Mouse (Mus musculus) hindbrain, postnatal 0 days (tissue): ENCODE measurements around the gene Cldn14. TPM values are rescaled to one million over a fixed set of nuclear protein-coding genes. Genes with fewer than 3 reads are reported as not detected.

Source experiments
- ATAC-seq: fragments of 200-750 bp; cut with Nextera tagmentation; 2 replicates; pipeline ENCODE4 v1.8.0; 2017; ENCODE audit warnings: mild to moderate bottlenecking, moderate TSS enrichment, moderate library complexity
- DNase-seq: peaks from one replicate; pipeline ENCODE4 v3.0.0-alpha.2; 2015; ENCODE audit warnings: low spot score
- H3K27ac ChIP-seq: fragments of 300-500 bp; sonication (generic); 2 replicates; pipeline ENCODE4 v1.5.1; 2014; ENCODE audit warnings: mild to moderate bottlenecking
- H3K27me3 ChIP-seq: fragments of 300-500 bp; sonication (generic); 2 replicates; pipeline ENCODE4 v1.6.1; 2014; ENCODE audit warnings: low read length, mixed read lengths; ENCODE audit not compliant: insufficient read depth
- H3K36me3 ChIP-seq: fragments of 300-500 bp; sonication (generic); 2 replicates; pipeline ENCODE4 v1.6.1; 2014; ENCODE audit warnings: low read length, mixed read lengths; ENCODE audit not compliant: insufficient read depth
- H3K4me1 ChIP-seq: fragments of 300-500 bp; sonication (generic); 2 replicates; pipeline ENCODE4 v1.6.1; 2014; ENCODE audit warnings: antibody characterized with exemption, low read length, mixed read lengths; ENCODE audit not compliant: insufficient read depth
- H3K4me2 ChIP-seq: fragments of 300-500 bp; sonication (generic); 2 replicates; pipeline ENCODE4 v1.6.1; 2014; ENCODE audit warnings: low read depth, mild to moderate bottlenecking, low read length, moderate library complexity, mixed read lengths
- H3K4me3 ChIP-seq: fragments of 300-500 bp; sonication (generic); 2 replicates; pipeline ENCODE4 v1.5.1; 2014; ENCODE audit warnings: low read length
- H3K9ac ChIP-seq: fragments of 300-500 bp; sonication (generic); replicated peaks from 2 replicates; pipeline ENCODE4 v1.6.1; 2014; ENCODE audit warnings: mild to moderate bottlenecking, low read length, moderate library complexity, mixed read lengths
- H3K9me3 ChIP-seq: fragments of 300-500 bp; sonication (generic); 2 replicates; pipeline ENCODE4 v1.6.1; 2016; ENCODE audit warnings: low read length, mixed read lengths
- CTCF ChIP-seq: IDR thresholded peaks from 2 replicates; pipeline ENCODE4 v1.5.1; 2016; ENCODE audit warnings: antibody characterized with exemption, control low read depth, low read depth
- WGBS: fragments of 180-500 bp; shearing (Covaris S2); extraction: QIAGEN DNeasy Blood & Tissue Kit; methylation state at CpG from one replicate; pipeline ENCODE4 v1.1.7; 2014; 5-methylcytosine and 5-hydroxymethylcytosine counted together
- polyA plus RNA-seq: library from polyadenylated mRNA; unstranded; fragments of >200 nt; fragmentation: Nextera tagmentation; extraction: Ambion mirVana; gene quantifications from 2 replicates; pipeline ENCODE4 v1.2.1, GENCODE M21; 2015
- total RNA-seq: library from RNA; depleted of rRNA; stranded (reverse); fragments of >200 nt; gene quantifications from 2 replicates; pipeline ENCODE4 v1.2.3, GENCODE M21; 2014

Gene Cldn14
- total and polyA plus RNA-seq, 2 experiments from 2014 or later: 0.23 TPM; not detected in 1

GRCm38 (mm10) chr16:94010633-94011032, 2.0 kb upstream of the Cldn14 start:
- DNase-seq (no peak), ATAC-seq (no peak)
- WGBS: 84% methylated on average over 3 of the region's 3 CpGs
- Histone ChIP-seq H3K9me3 (no peaks in the 10 kb centered on the region), H3K27me3 (no peaks in the 10 kb centered on the region), H3K27ac (no peak overlapping the region), H3K4me1 (no peaks in the 10 kb centered on the region), H3K36me3 (no peaks in the 10 kb centered on the region), H3K4me2 (no peak overlapping the region), H3K9ac (no peak overlapping the region), H3K4me3 (no peak overlapping the region)
- no peak for TF ChIP-seq CTCF

GRCm38 (mm10) chr16:94010156-94010555, 1.5 kb upstream of the Cldn14 start:
- Histone ChIP-seq H3K4me2 (no peak overlapping the region), H3K36me3 (no peaks in the 10 kb centered on the region), H3K27ac (no peak overlapping the region), H3K4me3 (no peak overlapping the region), H3K4me1 (no peaks in the 10 kb centered on the region), H3K9ac (no peak overlapping the region), H3K9me3 (no peaks in the 10 kb centered on the region), H3K27me3 (no peaks in the 10 kb centered on the region)
- 81% methylated on average over 5 of the region's 5 CpGs for WGBS
- no peak for TF ChIP-seq CTCF
- DNase-seq (no peak), ATAC-seq (no peak)

GRCm38 (mm10) chr16:94009356-94009755, 719 bp upstream of the Cldn14 start:
- Histone ChIP-seq H3K4me2 (no peak overlapping the region), H3K36me3 (no peaks in the 10 kb centered on the region)
- WGBS: 73% methylated on average over 5 of the region's 5 CpGs

DNA sequence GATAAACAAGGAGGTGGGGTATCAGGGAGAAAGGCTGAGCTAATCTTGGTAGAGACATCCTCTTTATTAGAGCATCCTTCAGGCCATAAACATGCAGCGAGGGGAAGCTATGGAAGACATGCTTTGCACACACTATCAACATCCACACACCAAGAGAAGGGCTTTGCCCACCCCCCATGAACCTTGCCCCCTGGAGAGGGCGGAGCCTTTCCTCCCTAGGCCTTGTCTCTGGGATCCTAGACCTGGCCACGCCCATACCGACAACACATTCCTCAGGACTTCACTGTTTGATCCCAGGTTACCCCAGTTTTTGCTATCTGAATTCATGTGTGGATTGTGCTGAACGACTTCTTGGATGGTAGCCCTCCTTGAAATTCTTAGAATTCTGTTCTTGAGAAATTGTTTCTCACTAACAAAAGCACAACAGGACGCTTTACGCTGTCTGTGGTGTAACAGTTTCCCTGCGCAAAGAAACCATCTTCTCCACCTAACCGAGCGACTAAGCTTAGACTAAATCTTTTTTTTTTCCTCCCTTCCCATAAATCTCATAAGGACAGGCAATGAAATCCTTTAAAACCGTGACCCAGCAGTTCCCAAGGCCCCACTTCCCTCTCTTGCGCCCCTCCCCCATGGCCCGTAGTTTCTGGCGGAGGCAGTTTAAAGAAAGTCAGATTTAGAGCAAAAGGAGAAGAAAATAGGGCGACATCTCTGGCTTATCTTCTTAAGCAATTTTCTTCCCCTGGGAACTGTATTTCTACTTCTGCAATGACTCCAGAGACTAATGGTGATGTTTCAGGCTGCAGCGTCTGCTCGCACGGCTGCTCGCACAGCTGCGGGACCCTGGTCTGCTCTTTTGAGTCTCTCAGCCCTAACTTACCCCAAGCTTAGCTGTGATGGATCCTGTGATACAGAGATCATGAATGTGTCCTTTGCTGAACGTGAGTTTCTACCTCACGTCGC, 1.7 kb downstream of the Cldn14 start:
- Histone ChIP-seq H3K27me3 (no peaks in the 10 kb centered on the region), H3K27ac (no peak overlapping the region), H3K4me2 (no peak overlapping the region), H3K36me3 (no peaks in the 10 kb centered on the region), H3K4me1 (no peaks in the 10 kb centered on the region), H3K4me3 (no peak overlapping the region), H3K9me3 (no peaks in the 10 kb centered on the region), H3K9ac (no peak overlapping the region)
- no peak for ATAC-seq
- no peak for DNase-seq
- TF ChIP-seq CTCF: no peak
- WGBS: 55% methylated on average over 23 of the region's 23 CpGs

More at GRCm38 (mm10) chr16:94009356-94009755, 719 bp upstream of the Cldn14 start:
- Histone ChIP-seq H3K27ac (no peak overlapping the region), H3K9ac (no peak overlapping the region), H3K27me3 (no peaks in the 10 kb centered on the region), H3K4me3 (no peak overlapping the region), H3K9me3 (no peaks in the 10 kb centered on the region), H3K4me1 (no peaks in the 10 kb centered on the region)
- DNase-seq (no peak), ATAC-seq (no peak)
- no peak for TF ChIP-seq CTCF

DNA sequence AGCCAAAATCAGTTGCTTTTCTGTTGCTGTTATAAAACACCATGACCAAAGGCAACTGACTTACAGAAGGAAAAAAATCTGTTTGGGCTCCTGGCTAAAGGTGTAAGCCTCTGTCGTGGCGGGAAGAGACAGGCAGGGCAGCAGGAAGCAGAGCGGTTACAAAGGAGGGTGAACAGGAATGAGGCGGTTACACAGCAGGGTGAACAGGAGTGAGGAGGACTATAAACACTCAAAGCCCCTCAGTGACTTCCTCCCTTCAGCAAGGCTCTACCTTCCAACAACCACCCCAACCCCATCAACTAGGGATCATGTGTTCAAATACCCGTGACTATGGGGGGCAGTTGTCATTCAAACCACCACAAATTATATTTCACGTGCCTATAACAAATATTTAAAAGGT, 5.2 kb downstream of the Cldn14 start:
- Histone ChIP-seq H3K4me2 (no peak overlapping the region), H3K4me1 (no peaks in the 10 kb centered on the region), H3K36me3 (no peaks in the 10 kb centered on the region), H3K27me3 (no peaks in the 10 kb centered on the region), H3K9me3 (no peaks in the 10 kb centered on the region), H3K4me3 (no peak overlapping the region), H3K9ac (no peak overlapping the region), H3K27ac (no peak overlapping the region)
- no peak for ATAC-seq
- TF ChIP-seq CTCF: no peak
- DNase-seq: no peak
- 78% methylated on average over 6 of the region's 6 CpGs for WGBS

GRCm38 (mm10) chr16:94001366-94001765, 7.3 kb downstream of the Cldn14 start:
- Histone ChIP-seq H3K4me3 (no peak overlapping the region), H3K4me1 (no peaks in the 10 kb centered on the region), H3K27me3 (no peaks in the 10 kb centered on the region), H3K36me3 (no peaks in the 10 kb centered on the region), H3K4me2 (no peak overlapping the region), H3K9me3 (no peaks in the 10 kb centered on the region), H3K27ac (no peak overlapping the region), H3K9ac (no peak overlapping the region)
- DNase-seq (no peak), ATAC-seq (no peak)
- 72% methylated on average over 6 of the region's 6 CpGs for WGBS
- TF ChIP-seq CTCF: no peak

DNA sequence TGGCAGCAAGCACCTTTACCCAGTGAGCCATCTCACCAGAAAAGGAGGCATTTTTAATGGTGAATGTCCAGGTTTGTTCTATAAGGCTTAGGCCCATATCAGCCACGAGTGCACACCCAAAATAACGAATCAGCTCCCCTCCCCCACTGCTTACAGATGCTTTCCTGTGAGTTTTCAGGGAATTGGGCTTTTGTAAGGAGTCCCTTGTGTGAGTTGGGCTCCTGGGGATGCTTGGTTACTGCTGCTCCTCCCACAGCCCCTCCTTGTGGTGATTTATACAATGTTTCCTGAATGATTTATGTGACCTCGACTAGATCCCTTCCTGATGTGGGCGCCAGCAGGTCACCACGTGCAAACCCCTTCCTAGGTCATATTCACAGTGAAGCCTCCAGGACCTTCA, 9.7 kb downstream of the Cldn14 start:
- H3K4me1 ChIP-seq: no peaks in the 10 kb centered on the region
- WGBS: 50% methylated on average over 5 of the region's 5 CpGs
- ATAC-seq: no peak

More for the DNA sequence above, 9.7 kb downstream of the Cldn14 start:
- Histone ChIP-seq H3K4me3 (no peak overlapping the region), H3K4me2 (no peak overlapping the region), H3K9ac (no peak overlapping the region), H3K36me3 (no peaks in the 10 kb centered on the region), H3K27me3 (no peaks in the 10 kb centered on the region), H3K9me3 (no peaks in the 10 kb centered on the region), H3K27ac (no peak overlapping the region)
- TF ChIP-seq CTCF: no peak
- no peak for DNase-seq
